Mouse (Mus musculus) midbrain, embryonic 16.5 days (tissue): Measurements from ENCODE around the gene Nup160. TPM values are rescaled to one million over a fixed set of nuclear protein-coding genes. Genes with fewer than 3 reads are reported as not detected.

Experiments used
- ATAC-seq: fragments of 200-750 bp; cut with Nextera tagmentation; 2 replicates; pipeline ENCODE4 v1.8.0; 2017; ENCODE audit warnings: moderate TSS enrichment
- H3K27ac ChIP-seq: fragments of 300-500 bp; sonication (generic); 2 replicates; pipeline ENCODE4 v1.5.1; 2014; ENCODE audit warnings: mild to moderate bottlenecking, low read length, mixed read lengths
- H3K27me3 ChIP-seq: fragments of 300-500 bp; sonication (generic); 2 replicates; pipeline ENCODE4 v1.6.1; 2014; ENCODE audit warnings: low read depth, low read length, mixed read lengths; ENCODE audit not compliant: control insufficient read depth, insufficient read depth
- H3K36me3 ChIP-seq: fragments of 300-500 bp; sonication (generic); 2 replicates; pipeline ENCODE4 v1.6.1; 2014; ENCODE audit warnings: mild to moderate bottlenecking, low read length, moderate library complexity, mixed read lengths; ENCODE audit not compliant: control insufficient read depth, insufficient read depth
- H3K4me1 ChIP-seq: fragments of 300-500 bp; sonication (generic); 2 replicates; pipeline ENCODE4 v1.6.1; 2014; ENCODE audit warnings: mild to moderate bottlenecking, low read length, mixed read lengths; ENCODE audit not compliant: control insufficient read depth, insufficient read depth
- H3K4me2 ChIP-seq: fragments of 300-500 bp; sonication (generic); 2 replicates; pipeline ENCODE4 v1.6.1; 2014; ENCODE audit warnings: mild to moderate bottlenecking, low read length, mixed read lengths
- H3K4me3 ChIP-seq: fragments of 300-500 bp; sonication (generic); 2 replicates; pipeline ENCODE4 v1.5.1; 2014; ENCODE audit warnings: low read depth, mild to moderate bottlenecking, low read length, moderate library complexity, mixed read lengths
- H3K9ac ChIP-seq: fragments of 300-500 bp; sonication (generic); 2 replicates; pipeline ENCODE4 v1.6.1; 2014; ENCODE audit warnings: low read depth, low read length, mixed read lengths
- H3K9me3 ChIP-seq: fragments of 300-500 bp; sonication (generic); replicated peaks from 2 replicates; pipeline ENCODE4 v1.6.1; 2014; ENCODE audit warnings: mild to moderate bottlenecking, low read length, mixed read lengths; ENCODE audit not compliant: control insufficient read depth, poor library complexity, severe bottlenecking
- WGBS: fragments of 180-500 bp; shearing (Covaris S2); extraction: QIAGEN DNeasy Blood & Tissue Kit; methylation state at CpG from one replicate; pipeline ENCODE4 v1.1.7; 2014; 5-methylcytosine and 5-hydroxymethylcytosine counted together
- polyA plus RNA-seq: library from polyadenylated mRNA; unstranded; fragments of >200 nt; fragmentation: Nextera tagmentation; extraction: Ambion mirVana; gene quantifications from 2 replicates; pipeline ENCODE4 v1.2.1, GENCODE M21; 2015

The Nup160 gene
- polyA plus RNA-seq, 1 experiment from 2014 or later, result 19.5 TPM

GRCm38 (mm10) chr2:90674555-90674954 lies 2.5 kb upstream of the Nup160 start:
- WGBS, result 99% methylated on average over 2 of the region's 2 CpGs
- Histone ChIP-seq H3K27me3 (no peaks in the 10 kb centered on the region), H3K9ac (no peak overlapping the region), H3K4me1 (peaks cover 6% of the 10 kb centered on the region), H3K36me3 (no peaks in the 10 kb centered on the region), H3K4me3 (no peak overlapping the region), H3K9me3 (no peaks in the 10 kb centered on the region; the same call in 1 of the 2 replicates), H3K27ac (no peak overlapping the region), H3K4me2 (no peak overlapping the region)
- ATAC-seq, result no peak

- WGBS, result 90% methylated on average over 2 of the region's 2 CpGs
- ATAC-seq, result no peak
- Histone ChIP-seq H3K36me3 (no peaks in the 10 kb centered on the region), H3K9me3 (no peaks in the 10 kb centered on the region), H3K27me3 (no peaks in the 10 kb centered on the region), H3K4me1 (peaks cover 13% of the 10 kb centered on the region), H3K27ac (no peak overlapping the region), H3K4me2 (no peak overlapping the region), H3K9ac (no peak overlapping the region), H3K4me3 (no peak overlapping the region)
These were observed 1.5 kb upstream of the Nup160 start for GRCm38 (mm10) chr2:90675488-90675887.

GRCm38 (mm10) chr2:90678256-90679060 lies 1.4 kb downstream of the Nup160 start:
- Histone ChIP-seq H3K4me1 (peaks cover 20% of the 10 kb centered on the region), H3K27ac (peak overlapping the region; percentile 91), H3K27me3 (no peaks in the 10 kb centered on the region), H3K36me3 (no peaks in the 10 kb centered on the region), H3K4me2 (peak overlapping the region; percentile 72), H3K9me3 (no peaks in the 10 kb centered on the region), H3K4me3 (peak overlapping the region; percentile 69), H3K9ac (peak overlapping the region; percentile 77)
- WGBS, result 31% methylated on average over 26 of the region's 26 CpGs
- peak; percentile 63 for ATAC-seq

GRCm38 (mm10) chr2:90679061-90679810 lies 2.2 kb downstream of the Nup160 start:
- under 1% methylated on average over 50 of the region's 63 CpGs for WGBS
- Histone ChIP-seq H3K9me3 (no peaks in the 10 kb centered on the region), H3K4me3 (peak overlapping the region; percentile 69), H3K9ac (peak overlapping the region; percentile 77), H3K4me1 (peaks cover 20% of the 10 kb centered on the region), H3K27ac (peak overlapping the region; percentile 91), H3K27me3 (no peaks in the 10 kb centered on the region), H3K4me2 (peak overlapping the region; percentile 72), H3K36me3 (no peaks in the 10 kb centered on the region)
- peak; percentile 98 for ATAC-seq

GRCm38 (mm10) chr2:90700943-90701342 lies 23.9 kb downstream of the Nup160 start:
- H3K4me1 ChIP-seq, result no peaks in the 10 kb centered on the region
- no peak overlapping the region for H3K27ac ChIP-seq
- H3K27me3 ChIP-seq, result no peaks in the 10 kb centered on the region
- H3K36me3 ChIP-seq, result peaks cover 37% of the 10 kb centered on the region
- H3K9me3 ChIP-seq, result no peaks in the 10 kb centered on the region
- WGBS, result 94% methylated on average over 4 of the region's 4 CpGs
- H3K4me3 ChIP-seq, result no peak overlapping the region
- H3K9ac ChIP-seq, result no peak overlapping the region
- no peak for ATAC-seq
- no peak overlapping the region for H3K4me2 ChIP-seq

- H3K4me3 ChIP-seq, result no peak overlapping the region
- H3K9me3 ChIP-seq, result no peaks in the 10 kb centered on the region
- no peaks in the 10 kb centered on the region for H3K27me3 ChIP-seq
- no peak overlapping the region for H3K4me2 ChIP-seq
- H3K36me3 ChIP-seq, result peaks cover 52% of the 10 kb centered on the region
- H3K9ac ChIP-seq, result no peak overlapping the region
- no peaks in the 10 kb centered on the region for H3K4me1 ChIP-seq
- no peak for ATAC-seq
- H3K27ac ChIP-seq, result no peak overlapping the region
- WGBS, result 3% methylated on average over 1 of the region's 1 CpGs
These were observed 31.5 kb downstream of the Nup160 start for GRCm38 (mm10) chr2:90708548-90708947.

GRCm38 (mm10) chr2:90715555-90716092 lies 38.6 kb downstream of the Nup160 start:
- peaks cover 32% of the 10 kb centered on the region for H3K36me3 ChIP-seq
- H3K4me2 ChIP-seq, result no peak overlapping the region
- 95% methylated on average over 7 of the region's 7 CpGs for WGBS
- no peak overlapping the region for H3K27ac ChIP-seq
- H3K4me3 ChIP-seq, result no peak overlapping the region
- no peak for ATAC-seq
- H3K9me3 ChIP-seq, result no peaks in the 10 kb centered on the region
- H3K27me3 ChIP-seq, result no peaks in the 10 kb centered on the region
- H3K4me1 ChIP-seq, result no peaks in the 10 kb centered on the region
- H3K9ac ChIP-seq, result no peak overlapping the region

- H3K4me3 ChIP-seq, result no peak overlapping the region
- H3K27me3 ChIP-seq, result no peaks in the 10 kb centered on the region
- H3K36me3 ChIP-seq, result peaks cover 26% of the 10 kb centered on the region
- ATAC-seq, result no peak
- H3K4me1 ChIP-seq, result no peaks in the 10 kb centered on the region
- 89% methylated on average over 4 of the region's 4 CpGs for WGBS
- no peak overlapping the region for H3K4me2 ChIP-seq
- no peak overlapping the region for H3K9ac ChIP-seq
- no peak overlapping the region for H3K27ac ChIP-seq
- no peaks in the 10 kb centered on the region for H3K9me3 ChIP-seq
These were observed 40.4 kb downstream of the Nup160 start for GRCm38 (mm10) chr2:90717366-90717765.

GRCm38 (mm10) chr2:90717948-90718347 lies 40.9 kb downstream of the Nup160 start:
- no peaks in the 10 kb centered on the region for H3K4me1 ChIP-seq
- 91% methylated on average over 5 of the region's 5 CpGs for WGBS

More at GRCm38 (mm10) chr2:90717948-90718347, 40.9 kb downstream of the Nup160 start:
- Histone ChIP-seq H3K27me3 (no peaks in the 10 kb centered on the region), H3K27ac (no peak overlapping the region), H3K9me3 (no peaks in the 10 kb centered on the region), H3K36me3 (peaks cover 22% of the 10 kb centered on the region; the same call in 1 of the 2 replicates), H3K9ac (no peak overlapping the region), H3K4me2 (no peak overlapping the region), H3K4me3 (no peak overlapping the region)
- no peak for ATAC-seq
